Mouse (Mus musculus) kidney, adult 2 months (tissue): ENCODE measurements around the gene Plscr1.

Source experiments
- CTCF ChIP-seq: fragments of 200-500 bp; conservative IDR thresholded peaks from 2 replicates; pipeline ENCODE4 v1.5.1; 2011; ENCODE audit warnings: low read depth, mild to moderate bottlenecking, control low read depth, low read length, moderate library complexity, mixed read lengths; ENCODE audit not compliant: insufficient read depth, insufficient read length
- POLR2A ChIP-seq: fragments of 200-500 bp; IDR thresholded peaks from one replicate; pipeline ENCODE4 v1.6.1; 2011; ENCODE audit warnings: low read depth, low read length, control low read depth

DNA sequence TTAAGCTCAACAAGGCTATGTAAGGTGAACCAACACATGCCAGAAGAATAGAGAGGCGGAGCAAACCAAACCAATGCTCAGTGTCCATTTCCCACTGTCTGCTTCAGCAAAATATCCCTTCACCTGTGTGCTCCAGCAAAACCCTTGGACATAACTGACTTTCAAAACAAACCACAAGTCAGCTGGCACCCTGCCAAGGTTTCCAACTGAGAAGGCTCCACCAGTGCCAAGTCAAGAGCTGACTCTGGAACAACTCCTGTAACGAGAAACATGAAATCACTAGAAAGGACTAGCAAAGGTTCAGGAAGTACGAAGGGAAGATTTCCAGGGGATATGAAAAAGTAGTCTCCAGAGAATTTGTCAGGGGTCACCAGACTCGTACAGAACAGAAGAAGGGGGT lies 21.4 kb downstream of the Plscr1 start:
- no peak for TF ChIP-seq CTCF
- TF ChIP-seq POLR2A = no peak
